Mouse (Mus musculus) kidney, adult 2 months (tissue): ENCODE measurements around the gene Hes1. TPM values are rescaled to one million over a fixed set of nuclear protein-coding genes. Genes with fewer than 3 reads are reported as not detected.

Experiments
- DNase-seq: peaks from one replicate; pipeline ENCODE4 v3.0.0; 2021
- H3K27ac ChIP-seq: fragments of 200-500 bp; 2 replicates; pipeline ENCODE4 v1.5.1; 2012; ENCODE audit warnings: low read depth, low read length, control low read depth, inconsistent platforms; ENCODE audit not compliant: insufficient read depth
- H3K27me3 ChIP-seq: fragments of 200-500 bp; replicated peaks from 2 replicates; pipeline ENCODE4 v1.6.1; 2012; ENCODE audit warnings: mild to moderate bottlenecking, moderate library complexity, low read length, inconsistent platforms; ENCODE audit not compliant: control insufficient read depth, insufficient read depth
- H3K36me3 ChIP-seq: fragments of 200-500 bp; 2 replicates; pipeline ENCODE4 v1.6.1; 2012; ENCODE audit warnings: mild to moderate bottlenecking, moderate library complexity, low read length, inconsistent platforms; ENCODE audit not compliant: control insufficient read depth, insufficient read depth
- H3K4me1 ChIP-seq: fragments of 200-500 bp; 2 replicates; pipeline ENCODE4 v1.6.1; 2011; ENCODE audit warnings: low read length; ENCODE audit not compliant: control insufficient read depth, insufficient read depth
- H3K4me3 ChIP-seq: fragments of 200-500 bp; 2 replicates; pipeline ENCODE4 v1.5.1; 2011; ENCODE audit warnings: mild to moderate bottlenecking, low read depth, low read length, control low read depth; ENCODE audit not compliant: insufficient read depth
- CTCF ChIP-seq: fragments of 200-500 bp; conservative IDR thresholded peaks from 2 replicates; pipeline ENCODE4 v1.5.1; 2011; ENCODE audit warnings: low read depth, mild to moderate bottlenecking, control low read depth, low read length, moderate library complexity, mixed read lengths; ENCODE audit not compliant: insufficient read depth, insufficient read length
- POLR2A ChIP-seq: fragments of 200-500 bp; IDR thresholded peaks from one replicate; pipeline ENCODE4 v1.6.1; 2011; ENCODE audit warnings: low read depth, low read length, control low read depth
- WGBS: fragments of 180-500 bp; shearing (Covaris S2); methylation state at CpG from one replicate; pipeline ENCODE4 v1.1.7; 2018; 5-methylcytosine and 5-hydroxymethylcytosine counted together
- polyA plus RNA-seq: library from polyadenylated mRNA; depleted of rRNA; stranded (reverse); fragments of >200 nt; gene quantifications from 2 replicates; pipeline ENCODE4 v1.2.3, GENCODE M21; 2012

The Hes1 gene
- polyA plus RNA-seq, 1 experiment, result 54.4 TPM

GRCm38 (mm10) chr16:30038663-30039593 is 25.3 kb upstream of the Hes1 start:
- 54% methylated on average over 15 of the region's 17 CpGs for WGBS
- H3K27me3 ChIP-seq, result no peaks in the 10 kb centered on the region
- no peak for DNase-seq
- peaks cover 23% of the 10 kb centered on the region; the same call in 1 of the 2 replicates for H3K4me1 ChIP-seq
- no peak overlapping the region for H3K4me3 ChIP-seq
- H3K27ac ChIP-seq, result no peak overlapping the region
- no peak for TF ChIP-seq POLR2A
- TF ChIP-seq CTCF, result no peak
- H3K36me3 ChIP-seq, result no peaks in the 10 kb centered on the region

GRCm38 (mm10) chr16:30039841-30040240 is 24.3 kb upstream of the Hes1 start:
- TF ChIP-seq CTCF (no peak), POLR2A (no peak)
- WGBS, result 94% methylated on average over 2 of the region's 2 CpGs

GRCm38 (mm10) chr16:30042859-30043258 is 21.3 kb upstream of the Hes1 start:
- Histone ChIP-seq H3K27ac (no peak overlapping the region), H3K4me3 (no peak overlapping the region), H3K27me3 (no peaks in the 10 kb centered on the region), H3K36me3 (no peaks in the 10 kb centered on the region), H3K4me1 (peaks cover 7% of the 10 kb centered on the region)
- TF ChIP-seq CTCF (no peak), POLR2A (no peak)
- 83% methylated on average over 4 of the region's 4 CpGs for WGBS
- no peak for DNase-seq

More at GRCm38 (mm10) chr16:30039841-30040240, 24.3 kb upstream of the Hes1 start:
- H3K27ac ChIP-seq, result no peak overlapping the region
- H3K4me3 ChIP-seq, result no peak overlapping the region
- no peak for DNase-seq
- H3K27me3 ChIP-seq, result no peaks in the 10 kb centered on the region
- no peaks in the 10 kb centered on the region for H3K36me3 ChIP-seq
- H3K4me1 ChIP-seq, result peaks cover 17% of the 10 kb centered on the region; the same call in 1 of the 2 replicates

GRCm38 (mm10) chr16:30045615-30046014 is 18.6 kb upstream of the Hes1 start:
- DNase-seq, result peak; percentile 95
- H3K4me1 ChIP-seq, result peaks cover 4% of the 10 kb centered on the region
- TF ChIP-seq CTCF (peak; percentile 42; the same call in 1 of the 2 replicates), POLR2A (no peak)
- H3K27ac ChIP-seq, result peak overlapping the region; percentile 47; the same call in 1 of the 2 replicates
- H3K27me3 ChIP-seq, result no peaks in the 10 kb centered on the region
- no peaks in the 10 kb centered on the region for H3K36me3 ChIP-seq
- 36% methylated on average over 5 of the region's 5 CpGs for WGBS
- no peak overlapping the region for H3K4me3 ChIP-seq

DNA sequence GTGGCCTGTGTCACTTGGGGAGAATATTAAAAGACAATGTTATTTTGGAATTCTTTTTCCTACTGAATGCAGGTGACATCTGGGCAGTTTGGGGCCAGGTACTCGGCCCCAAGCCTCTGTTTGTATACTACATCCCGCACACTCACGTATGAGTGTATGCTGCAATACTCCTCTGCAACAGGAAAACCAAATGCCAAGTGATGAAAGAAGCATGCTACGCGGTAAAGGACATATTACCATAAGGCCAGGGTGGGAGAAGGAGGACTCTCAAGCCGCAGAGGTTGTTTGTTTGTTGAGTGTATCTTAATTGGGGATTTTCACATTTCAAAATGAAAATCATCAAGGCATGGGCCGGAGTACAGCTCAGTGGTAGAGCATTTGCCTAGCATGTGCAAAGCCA is 17.2 kb upstream of the Hes1 start:
- 95% methylated on average over 7 of the region's 7 CpGs for WGBS
- Histone ChIP-seq H3K27me3 (no peaks in the 10 kb centered on the region), H3K36me3 (no peaks in the 10 kb centered on the region), H3K4me3 (no peak overlapping the region), H3K27ac (no peak overlapping the region), H3K4me1 (peaks cover 15% of the 10 kb centered on the region)
- TF ChIP-seq CTCF (no peak), POLR2A (no peak)
- no peak for DNase-seq

DNA sequence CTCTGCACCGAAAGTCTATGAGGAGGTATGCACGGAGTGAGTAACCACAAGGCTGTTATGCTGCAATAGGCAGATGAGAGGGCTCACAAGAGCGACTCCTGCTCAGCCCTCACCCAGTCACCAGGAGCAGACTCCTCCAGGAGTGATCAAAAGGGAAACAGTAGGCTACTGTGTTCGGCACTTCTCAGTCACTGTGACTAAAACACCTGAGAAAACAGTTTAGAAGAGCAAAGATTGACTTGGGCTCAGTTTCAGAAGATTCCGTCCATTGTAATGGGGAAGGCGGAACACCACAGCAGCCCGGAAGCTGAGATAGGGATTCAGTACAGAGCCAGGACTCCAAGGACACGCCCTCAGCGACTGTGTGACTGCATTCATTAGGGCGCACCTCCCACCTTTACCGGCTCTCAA is 16.8 kb upstream of the Hes1 start:
- DNase-seq, result no peak
- H3K4me1 ChIP-seq, result peaks cover 15% of the 10 kb centered on the region
- H3K4me3 ChIP-seq, result no peak overlapping the region
- 53% methylated on average over 11 of the region's 11 CpGs for WGBS
- no peaks in the 10 kb centered on the region for H3K36me3 ChIP-seq
- no peaks in the 10 kb centered on the region for H3K27me3 ChIP-seq
- 0 out of 2 replicates have a peak overlapping the region, but pooled peaks have one; percentile 12 for H3K27ac ChIP-seq
- TF ChIP-seq POLR2A (no peak), CTCF (no peak)
